Mouse (Mus musculus) hindbrain, embryonic 11.5 days (tissue): ENCODE measurements around the gene Pmp22. TPM values are rescaled to one million over a fixed set of nuclear protein-coding genes. Genes with fewer than 3 reads are reported as not detected.

ENCODE experiments used
- ATAC-seq: fragments of 200-750 bp; cut with Nextera tagmentation; 2 replicates; pipeline ENCODE4 v1.8.0; 2017; ENCODE audit warnings: mild to moderate bottlenecking, moderate TSS enrichment, moderate library complexity; ENCODE audit not compliant: low FRiP score
- DNase-seq: peaks from one replicate; pipeline ENCODE4 v3.0.0-alpha.2; 2015; ENCODE audit warnings: low spot score
- H3K27ac ChIP-seq: fragments of 300-500 bp; sonication (generic); 2 replicates; pipeline ENCODE4 v1.5.1; 2014; ENCODE audit warnings: mild to moderate bottlenecking, low read depth, low read length
- H3K27me3 ChIP-seq: fragments of 300-500 bp; sonication (generic); 2 replicates; pipeline ENCODE4 v1.6.1; 2014; ENCODE audit warnings: mild to moderate bottlenecking, low read length, moderate library complexity, mixed read lengths; ENCODE audit not compliant: control insufficient read depth, insufficient read depth
- H3K36me3 ChIP-seq: fragments of 300-500 bp; sonication (generic); 2 replicates; pipeline ENCODE4 v1.6.1; 2014; ENCODE audit warnings: mild to moderate bottlenecking, low read length, moderate library complexity, mixed read lengths; ENCODE audit not compliant: control insufficient read depth, insufficient read depth
- H3K4me1 ChIP-seq: fragments of 300-500 bp; sonication (generic); replicated peaks from 2 replicates; pipeline ENCODE4 v1.6.1; 2014; ENCODE audit warnings: low read length, mixed read lengths; ENCODE audit not compliant: control insufficient read depth, insufficient read depth
- H3K4me2 ChIP-seq: fragments of 300-500 bp; sonication (generic); replicated peaks from 2 replicates; pipeline ENCODE4 v1.6.1; 2014; ENCODE audit warnings: mild to moderate bottlenecking, low read depth, low read length
- H3K4me3 ChIP-seq: fragments of 300-500 bp; sonication (generic); 2 replicates; pipeline ENCODE4 v1.5.1; 2014; ENCODE audit warnings: low read depth, low read length
- H3K9ac ChIP-seq: fragments of 300-500 bp; sonication (generic); 2 replicates; pipeline ENCODE4 v1.6.1; 2014; ENCODE audit warnings: low read depth, low read length
- H3K9me3 ChIP-seq: fragments of 300-500 bp; sonication (generic); 2 replicates; pipeline ENCODE4 v1.6.1; 2016; ENCODE audit warnings: low read length; ENCODE audit not compliant: control insufficient read depth
- WGBS: fragments of 180-500 bp; shearing (Covaris S2); extraction: QIAGEN DNeasy Blood & Tissue Kit; methylation state at CpG from one replicate; pipeline ENCODE4 v1.1.7; 2014; 5-methylcytosine and 5-hydroxymethylcytosine counted together
- polyA plus RNA-seq: library from polyadenylated mRNA; unstranded; fragments of >200 nt; fragmentation: Nextera tagmentation; extraction: Ambion mirVana; gene quantifications from 2 replicates; pipeline ENCODE4 v1.2.1, GENCODE M21; 2014

Gene Pmp22
- 58.0 and 64.2 TPM in 2 replicates for polyA plus RNA-seq

DNA sequence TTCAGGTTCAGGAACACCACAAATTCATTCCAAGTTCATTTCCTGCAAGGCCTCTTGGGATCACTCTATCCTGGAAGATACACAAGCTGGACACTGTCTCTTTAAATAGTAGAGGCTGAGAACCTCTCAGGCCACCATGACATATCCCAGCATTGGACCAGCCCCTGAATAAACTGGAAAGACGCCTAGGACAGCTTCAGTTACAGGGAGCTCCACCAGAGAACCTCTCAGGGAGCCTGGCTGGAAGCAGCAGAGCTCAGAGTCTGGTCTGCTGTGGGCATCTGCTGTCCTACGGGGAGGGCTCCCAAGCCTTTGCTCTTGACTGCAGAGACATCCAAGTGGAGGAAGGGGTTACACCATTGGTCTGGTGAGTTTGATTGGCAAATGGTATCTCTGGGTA, at the start of gene Pmp22:
Gene Pmp22 (plus strand): TSS at position 199 of the 400 bp plus-strand sequence.
- DNase-seq (no peak), ATAC-seq (no peak)
- H3K4me2 ChIP-seq = no peak within 1 kb of the TSS
- no peaks in the 10 kb centered on the region for H3K36me3 ChIP-seq
- H3K4me3 ChIP-seq = no peak within 1 kb of the TSS
- 73% methylated on average over 2 of the region's 2 CpGs for WGBS
- no peaks in the 10 kb centered on the region for H3K9me3 ChIP-seq
- peaks cover 29% of the 10 kb centered on the region for H3K27me3 ChIP-seq
- H3K9ac ChIP-seq = no peak within 1 kb of the TSS
- H3K4me1 ChIP-seq = peaks cover 6% of the 10 kb centered on the region
- H3K27ac ChIP-seq = no peak within 1 kb of the TSS

DNA sequence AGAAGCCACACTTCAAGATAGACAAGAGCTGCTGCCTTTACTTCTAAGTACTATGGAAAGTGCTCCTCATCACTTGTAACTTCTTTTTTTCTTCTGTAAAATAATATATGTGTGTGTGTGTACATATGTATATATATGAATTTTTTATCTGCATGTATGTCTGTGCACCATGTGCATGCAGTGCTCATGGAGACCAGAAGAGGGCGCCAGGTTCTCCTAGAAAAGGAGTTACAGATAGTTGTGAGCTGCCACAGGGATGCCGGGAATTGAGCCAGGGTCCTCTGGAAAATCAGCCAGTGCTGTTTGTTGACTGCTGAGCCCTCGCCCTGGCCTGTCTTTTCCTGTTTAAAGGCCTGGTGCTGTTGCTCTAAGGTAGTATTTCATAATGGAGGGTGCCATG, 44.2 kb upstream of the Pmp22 start:
- H3K9me3 ChIP-seq = peaks cover 4% of the 10 kb centered on the region; the same call in 1 of the 2 replicates
- ATAC-seq = no peak
- H3K4me2 ChIP-seq = no peak overlapping the region
- 84% methylated on average over 3 of the region's 3 CpGs for WGBS
- no peak overlapping the region for H3K4me3 ChIP-seq
- DNase-seq = no peak
- no peak overlapping the region for H3K9ac ChIP-seq
- no peaks in the 10 kb centered on the region for H3K27me3 ChIP-seq
- no peaks in the 10 kb centered on the region for H3K36me3 ChIP-seq
- no peaks in the 10 kb centered on the region for H3K4me1 ChIP-seq
- H3K27ac ChIP-seq = no peak overlapping the region

DNA sequence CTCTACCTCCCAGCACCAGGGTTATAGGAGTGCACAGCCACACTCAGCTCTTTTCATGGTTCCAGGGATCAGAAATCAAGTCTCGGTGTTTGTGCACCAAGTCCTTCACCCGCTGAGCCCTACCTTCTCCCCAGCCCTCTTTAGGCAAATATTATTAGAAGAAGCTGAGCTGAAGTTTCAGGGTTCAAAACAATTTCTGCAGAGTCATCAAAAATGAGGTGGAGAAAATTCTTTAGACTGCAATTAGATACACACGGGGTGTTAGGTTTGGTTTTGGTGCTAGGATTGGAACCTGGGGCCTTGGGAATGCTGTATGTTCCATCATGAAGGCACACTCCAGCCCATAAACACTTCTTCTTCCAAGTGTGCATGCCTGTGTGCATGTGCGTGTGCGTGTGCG, 40.1 kb upstream of the Pmp22 start:
- no peaks in the 10 kb centered on the region for H3K4me1 ChIP-seq
- H3K27ac ChIP-seq = no peak overlapping the region
- WGBS = 94% methylated on average over 6 of the region's 6 CpGs
- DNase-seq = no peak
- H3K9me3 ChIP-seq = peaks cover 4% of the 10 kb centered on the region; the same call in 1 of the 2 replicates
- no peak overlapping the region for H3K9ac ChIP-seq
- no peak overlapping the region for H3K4me2 ChIP-seq
- no peaks in the 10 kb centered on the region for H3K27me3 ChIP-seq
- no peaks in the 10 kb centered on the region for H3K36me3 ChIP-seq
- H3K4me3 ChIP-seq = no peak overlapping the region
- no peak for ATAC-seq

DNA sequence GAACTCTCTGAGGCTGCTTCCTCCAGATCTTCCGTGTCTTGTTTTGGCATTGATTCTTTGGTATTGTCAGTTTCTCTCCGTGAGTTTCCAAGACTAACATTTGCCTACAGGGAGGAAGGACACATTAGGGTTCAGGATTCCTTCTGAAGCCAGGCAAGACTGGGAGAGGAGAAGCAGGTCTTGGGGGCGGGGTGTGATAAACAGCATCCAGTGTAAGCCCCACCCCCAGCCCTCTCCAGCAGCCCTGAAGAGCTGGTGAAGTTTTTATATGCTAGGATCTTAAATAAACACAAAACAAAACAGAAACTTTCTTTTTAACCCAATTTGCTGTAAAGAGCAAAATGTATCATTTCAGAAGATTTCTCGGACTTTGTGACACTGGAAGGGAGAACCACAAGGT, 38.6 kb upstream of the Pmp22 start:
- DNase-seq (no peak), ATAC-seq (no peak)
- WGBS = 49% methylated on average over 4 of the region's 4 CpGs
- Histone ChIP-seq H3K4me2 (no peak overlapping the region), H3K36me3 (no peaks in the 10 kb centered on the region), H3K4me3 (no peak overlapping the region), H3K9ac (no peak overlapping the region), H3K27me3 (no peaks in the 10 kb centered on the region), H3K9me3 (no peaks in the 10 kb centered on the region), H3K27ac (no peak overlapping the region), H3K4me1 (no peaks in the 10 kb centered on the region)

DNA sequence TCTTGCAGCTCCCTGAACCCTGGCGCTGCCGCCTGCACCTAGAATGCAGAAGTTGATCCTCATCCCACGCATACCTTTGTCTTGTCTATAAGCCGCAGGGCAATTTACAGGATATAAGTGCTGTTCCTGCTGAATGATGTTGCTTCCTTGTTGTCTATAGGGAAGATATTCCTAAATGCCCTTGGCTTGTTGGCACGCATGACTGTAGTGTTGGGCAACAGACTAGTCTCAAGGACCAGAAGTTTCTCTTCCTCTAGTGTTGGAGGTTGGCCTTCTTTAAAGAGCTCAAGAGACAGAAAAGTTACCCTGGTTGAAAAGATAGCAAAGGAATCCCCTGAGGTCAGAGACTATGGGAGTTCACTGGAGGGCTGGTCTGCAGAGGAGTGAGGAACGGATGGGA, 37.8 kb upstream of the Pmp22 start:
- DNase-seq = no peak
- Histone ChIP-seq H3K27ac (no peak overlapping the region), H3K4me2 (no peak overlapping the region), H3K4me3 (no peak overlapping the region), H3K4me1 (no peaks in the 10 kb centered on the region), H3K9ac (no peak overlapping the region), H3K9me3 (no peaks in the 10 kb centered on the region), H3K27me3 (no peaks in the 10 kb centered on the region), H3K36me3 (no peaks in the 10 kb centered on the region)
- no peak for ATAC-seq
- WGBS = 94% methylated on average over 6 of the region's 6 CpGs

DNA sequence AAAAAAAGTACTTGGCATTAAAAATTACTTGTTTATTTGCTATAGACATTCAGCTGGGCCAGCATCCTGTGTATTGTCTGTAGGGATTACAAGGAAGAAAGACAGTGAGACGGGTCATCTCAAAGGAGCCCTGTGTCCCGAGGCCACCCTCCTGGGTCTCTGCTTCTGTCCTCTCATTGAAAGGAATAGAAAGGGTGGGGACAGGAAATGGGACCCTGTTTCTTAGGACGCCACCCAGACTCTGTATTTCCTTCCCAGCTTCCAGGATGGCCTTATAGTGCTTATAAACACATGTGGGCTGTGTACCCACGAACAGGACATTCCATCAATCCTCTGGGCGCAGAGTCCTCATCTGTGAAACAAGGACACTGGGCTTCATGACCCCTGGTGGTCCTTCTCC, 36.5 kb upstream of the Pmp22 start:
- 66% methylated on average over 5 of the region's 5 CpGs for WGBS
- Histone ChIP-seq H3K27ac (no peak overlapping the region), H3K27me3 (no peaks in the 10 kb centered on the region), H3K4me3 (no peak overlapping the region), H3K9me3 (no peaks in the 10 kb centered on the region), H3K4me1 (no peaks in the 10 kb centered on the region), H3K4me2 (no peak overlapping the region), H3K36me3 (no peaks in the 10 kb centered on the region), H3K9ac (no peak overlapping the region)
- ATAC-seq (no peak), DNase-seq (no peak)

DNA sequence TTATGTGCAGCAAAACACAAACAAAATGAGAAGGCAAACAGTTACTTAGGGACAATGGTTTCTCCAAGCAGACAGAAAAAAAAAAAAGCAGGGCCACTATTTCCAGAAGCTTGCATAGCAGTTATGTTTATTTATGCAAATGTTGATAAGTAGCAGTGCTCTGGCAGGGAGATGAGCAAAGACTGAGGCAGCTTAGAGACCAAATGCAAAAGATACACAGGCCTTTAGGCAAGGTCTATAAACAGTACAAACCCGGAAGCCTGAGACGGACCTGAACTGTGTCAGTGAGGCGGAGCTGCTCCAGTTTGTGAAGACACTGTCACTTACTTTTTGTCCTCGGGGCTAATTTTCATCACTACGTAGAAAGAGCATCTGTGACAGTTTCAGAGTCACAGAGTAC, 35.2 kb upstream of the Pmp22 start:
- WGBS = 83% methylated on average over 5 of the region's 5 CpGs
- no peak overlapping the region for H3K4me2 ChIP-seq
- no peaks in the 10 kb centered on the region for H3K4me1 ChIP-seq
- H3K9me3 ChIP-seq = no peaks in the 10 kb centered on the region
- DNase-seq (no peak), ATAC-seq (no peak)
- no peak overlapping the region for H3K4me3 ChIP-seq
- no peak overlapping the region for H3K9ac ChIP-seq
- no peak overlapping the region for H3K27ac ChIP-seq
- no peaks in the 10 kb centered on the region for H3K27me3 ChIP-seq
- no peaks in the 10 kb centered on the region for H3K36me3 ChIP-seq

DNA sequence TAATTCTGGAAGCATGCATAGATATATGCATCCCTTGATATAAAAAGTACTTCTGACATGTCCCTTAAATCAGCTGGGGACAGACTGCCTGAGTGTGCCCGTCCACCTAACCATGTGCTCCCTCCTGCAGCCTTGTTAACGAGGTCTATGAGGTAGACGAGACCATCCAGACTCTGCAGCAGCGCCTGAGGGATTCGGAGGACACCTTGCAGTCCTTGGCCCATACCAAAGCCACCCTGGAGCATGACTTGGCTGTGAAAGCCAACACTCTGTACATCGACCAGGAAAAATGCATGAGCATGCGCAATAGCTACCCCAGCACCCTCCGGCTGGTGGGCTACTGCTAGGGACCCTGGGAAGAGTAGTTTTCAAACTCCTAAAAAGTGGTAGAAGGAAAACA, 34.3 kb upstream of the Pmp22 start:
- WGBS = 91% methylated on average over 8 of the region's 8 CpGs
- no peaks in the 10 kb centered on the region for H3K27me3 ChIP-seq
- no peak overlapping the region for H3K4me3 ChIP-seq
- H3K4me2 ChIP-seq = no peak overlapping the region
- H3K36me3 ChIP-seq = no peaks in the 10 kb centered on the region
- DNase-seq (no peak), ATAC-seq (no peak)
- no peak overlapping the region for H3K27ac ChIP-seq
- no peaks in the 10 kb centered on the region for H3K4me1 ChIP-seq
- no peaks in the 10 kb centered on the region for H3K9me3 ChIP-seq
- no peak overlapping the region for H3K9ac ChIP-seq

DNA sequence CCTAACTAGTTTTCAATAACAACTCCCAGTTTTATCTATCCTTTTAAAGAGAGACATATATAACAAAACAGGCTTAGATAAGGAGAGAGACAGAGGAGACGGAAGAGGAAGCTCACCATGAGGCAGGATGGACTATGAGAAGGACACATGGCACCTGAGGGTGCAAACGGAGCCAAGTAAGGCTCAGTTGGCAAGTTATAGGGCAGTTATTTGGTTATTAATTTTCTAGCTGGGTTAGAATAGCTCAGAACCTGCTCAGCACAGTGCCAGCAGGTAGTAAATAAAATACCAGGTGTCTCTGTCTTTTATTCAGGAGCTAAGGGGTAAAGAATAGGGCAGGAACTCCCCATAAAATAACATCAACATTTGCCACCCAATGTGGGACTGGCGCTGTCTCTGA, 30.8 kb upstream of the Pmp22 start:
- DNase-seq (no peak), ATAC-seq (no peak)
- Histone ChIP-seq H3K27ac (no peak overlapping the region), H3K4me2 (no peak overlapping the region), H3K9ac (no peak overlapping the region), H3K4me1 (no peaks in the 10 kb centered on the region), H3K9me3 (no peaks in the 10 kb centered on the region), H3K36me3 (no peaks in the 10 kb centered on the region), H3K4me3 (no peak overlapping the region), H3K27me3 (no peaks in the 10 kb centered on the region)
- 84% methylated on average over 3 of the region's 3 CpGs for WGBS
